Mouse (Mus musculus) kidney, postnatal 10 days (tissue): Measurements from ENCODE around the gene Heatr5a.

ENCODE experiments used
- DNase-seq: peaks from one replicate; pipeline ENCODE4 v3.0.0; 2021; ENCODE audit warnings: mixed read lengths

Heatr5a gene

DNA sequence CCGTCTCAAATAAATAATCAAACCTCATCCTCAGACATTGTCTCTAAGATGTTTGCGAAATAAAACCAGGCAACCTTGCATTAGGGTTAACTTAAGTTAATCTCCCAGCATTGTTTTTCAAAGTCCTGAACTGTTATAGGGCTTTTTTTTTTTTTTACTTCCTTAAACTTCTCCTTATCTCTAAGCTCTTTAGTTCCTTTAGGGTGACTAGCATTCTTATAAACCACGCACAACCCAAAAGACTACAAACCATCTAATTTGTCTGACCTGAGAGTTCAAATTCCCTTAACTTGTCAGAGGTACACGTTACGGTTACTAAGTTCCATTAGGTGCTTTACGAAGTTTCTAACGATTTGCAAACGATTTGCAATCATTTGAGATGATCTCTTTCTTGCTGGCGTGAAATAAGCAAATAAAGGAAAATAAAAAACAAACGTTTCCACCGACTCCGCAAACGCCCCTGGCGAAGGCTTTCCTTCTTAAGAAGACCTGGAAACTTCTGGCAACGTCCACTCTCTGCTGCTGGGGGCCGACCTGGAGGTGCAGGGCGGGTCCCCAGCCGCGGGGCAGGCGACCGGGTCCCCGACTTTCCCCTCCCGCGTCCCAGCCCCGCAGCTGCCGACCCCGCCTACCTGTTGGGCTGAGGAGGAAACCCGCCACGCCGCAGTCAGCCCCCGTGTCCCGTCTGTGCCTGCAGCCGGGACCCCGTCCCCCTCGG is 610 bp downstream of the Heatr5a start:
- no peak for DNase-seq

DNA sequence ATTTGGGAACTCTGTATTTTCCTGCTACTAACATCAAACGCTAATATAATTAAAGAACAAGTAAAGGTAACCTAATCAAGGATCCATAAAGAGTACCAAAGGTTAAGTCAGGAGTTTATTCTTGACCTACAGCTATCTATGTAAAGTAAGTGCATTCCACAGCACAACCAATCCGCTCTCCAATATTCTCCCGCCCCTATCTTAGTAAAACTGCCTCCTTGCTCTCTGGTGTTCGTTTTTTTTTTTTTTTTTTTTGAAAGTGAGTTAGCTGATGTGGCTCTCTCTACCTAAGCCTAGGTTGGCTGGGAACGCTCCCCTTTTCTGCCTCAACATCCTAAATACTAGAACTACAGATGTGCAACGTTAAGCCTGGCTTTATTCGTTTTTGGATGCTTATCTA is 1.2 kb downstream of the Heatr5a start:
- no peak for DNase-seq

DNA sequence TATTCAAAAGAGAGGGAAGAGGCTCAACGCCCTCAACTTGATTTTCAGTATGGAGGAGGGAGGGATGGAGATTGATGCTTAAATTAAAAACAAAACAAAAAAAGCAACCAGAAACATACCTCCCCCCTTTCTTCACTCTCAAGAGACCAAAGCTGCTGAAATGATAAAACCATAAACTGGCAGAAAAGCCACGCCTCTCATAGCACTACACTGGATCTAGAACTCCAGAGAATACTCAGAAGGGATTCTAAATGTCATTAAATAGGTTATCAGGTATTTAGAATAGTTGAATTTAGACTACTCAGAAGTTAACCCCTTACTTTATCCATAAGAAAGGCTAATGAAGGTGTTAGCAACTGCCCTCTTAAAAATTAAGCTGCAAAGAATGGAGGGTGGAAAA is 2.0 kb downstream of the Heatr5a start:
- no peak for DNase-seq

DNA sequence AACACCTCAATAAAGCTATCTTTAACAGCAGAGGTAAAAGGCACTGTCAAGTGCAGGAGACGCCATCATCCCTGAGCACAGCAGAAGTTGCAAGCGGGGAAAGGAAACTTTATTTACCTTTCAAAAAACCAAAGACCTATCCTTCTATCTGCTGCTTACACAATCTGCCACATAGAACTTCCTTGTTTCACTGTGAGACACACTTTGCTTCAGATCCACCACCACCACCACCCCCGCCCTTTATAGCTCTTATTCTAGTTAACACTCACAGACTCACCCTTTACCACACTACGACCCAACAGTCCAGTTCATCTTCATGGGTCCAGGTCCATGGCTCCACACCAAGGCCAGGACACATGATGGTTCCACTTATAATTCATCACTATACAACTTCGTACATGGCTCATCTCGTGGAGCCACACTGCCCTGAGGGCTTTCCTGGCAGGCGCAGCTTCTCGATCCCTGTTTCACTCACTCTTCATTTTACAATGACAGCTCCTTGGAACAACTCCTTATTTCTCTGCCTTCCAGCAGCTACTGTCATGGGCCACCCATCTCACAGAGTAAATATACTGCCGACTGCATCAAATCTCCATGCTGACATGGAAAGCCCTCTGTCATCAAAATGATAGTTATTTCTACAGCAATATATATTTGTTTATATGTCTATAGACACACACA is 3.1 kb downstream of the Heatr5a start:
- no peak for DNase-seq

DNA sequence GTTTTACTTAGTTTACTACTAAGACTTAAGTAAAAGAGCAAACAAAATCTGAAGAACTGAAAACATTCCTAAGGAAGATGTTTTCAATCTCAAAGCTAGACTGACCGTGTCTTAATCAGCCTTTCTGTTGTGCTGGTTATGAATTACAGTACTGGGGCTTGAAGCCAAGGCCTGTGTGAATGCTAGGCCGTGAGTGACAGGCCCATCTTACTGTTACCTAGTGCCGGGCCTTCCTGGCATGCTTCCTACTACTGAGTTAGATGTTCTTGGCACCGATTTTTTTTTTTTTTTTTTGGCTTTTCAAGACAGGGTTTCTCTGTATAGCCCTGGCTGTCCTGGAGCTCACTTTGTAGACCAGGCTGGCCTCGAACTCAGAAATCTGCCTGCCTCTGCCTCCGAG is 13.5 kb downstream of the Heatr5a start:
- no peak for DNase-seq

DNA sequence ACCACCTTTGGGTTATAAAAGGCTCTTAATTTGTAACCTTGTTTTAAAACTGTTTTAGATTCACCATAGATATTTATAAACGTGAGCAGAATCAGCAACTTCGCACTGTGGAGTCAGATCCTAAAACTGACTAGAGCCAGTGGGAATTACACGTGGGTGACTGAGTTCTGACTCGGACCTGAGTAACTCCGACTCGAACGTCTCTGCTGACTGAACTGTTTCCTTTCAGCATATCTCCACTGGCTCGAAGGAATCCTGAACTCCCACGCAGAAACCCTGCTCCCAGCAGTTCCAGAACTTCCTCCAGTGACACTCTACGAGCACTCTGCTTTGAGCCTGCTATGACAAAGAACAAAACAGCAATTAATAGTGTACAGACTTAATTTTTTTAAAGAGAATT is 18.8 kb downstream of the Heatr5a start:
- DNase-seq = peak; percentile 16

DNA sequence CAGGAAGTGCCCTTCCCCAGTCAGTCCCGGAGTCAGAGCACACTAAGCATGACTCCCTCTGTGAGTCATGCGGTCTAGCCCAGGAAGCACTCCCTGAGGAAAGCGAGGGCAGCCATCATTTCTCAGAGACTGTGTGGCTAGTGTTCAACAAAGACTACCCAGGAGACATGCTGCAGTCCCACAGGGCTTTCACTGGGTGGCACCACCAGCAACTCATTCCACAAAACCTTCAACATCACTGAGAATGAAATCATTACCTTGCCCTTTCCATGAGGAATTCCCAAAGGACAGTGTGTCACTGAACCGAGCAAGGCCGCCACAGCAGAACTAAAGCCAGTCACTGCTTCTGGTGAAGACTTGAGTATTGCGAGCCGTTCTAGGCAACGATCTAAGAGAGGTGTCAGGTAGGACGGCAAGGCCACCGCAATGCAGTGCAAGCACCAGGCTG is 23.6 kb downstream of the Heatr5a start:
- peak; percentile 14 for DNase-seq

DNA sequence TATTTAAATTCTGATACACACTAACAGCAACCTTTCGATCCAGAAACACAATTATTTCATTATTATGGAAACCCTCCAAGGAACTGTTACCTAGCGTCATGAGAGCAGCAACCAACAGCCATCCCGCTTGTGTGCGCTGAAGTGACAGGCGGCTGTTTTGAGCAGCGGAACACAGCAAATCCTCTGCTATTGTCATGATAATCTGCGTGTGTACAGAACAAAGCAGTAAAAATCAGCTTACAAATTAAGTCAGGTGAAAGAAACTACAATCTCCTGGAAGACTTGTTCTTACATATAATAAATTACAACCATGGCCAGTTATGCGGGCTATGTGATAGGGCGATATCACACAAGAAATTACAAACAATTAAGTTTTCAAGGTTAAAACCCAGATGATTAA is 25.8 kb downstream of the Heatr5a start:
- no peak for DNase-seq

DNA sequence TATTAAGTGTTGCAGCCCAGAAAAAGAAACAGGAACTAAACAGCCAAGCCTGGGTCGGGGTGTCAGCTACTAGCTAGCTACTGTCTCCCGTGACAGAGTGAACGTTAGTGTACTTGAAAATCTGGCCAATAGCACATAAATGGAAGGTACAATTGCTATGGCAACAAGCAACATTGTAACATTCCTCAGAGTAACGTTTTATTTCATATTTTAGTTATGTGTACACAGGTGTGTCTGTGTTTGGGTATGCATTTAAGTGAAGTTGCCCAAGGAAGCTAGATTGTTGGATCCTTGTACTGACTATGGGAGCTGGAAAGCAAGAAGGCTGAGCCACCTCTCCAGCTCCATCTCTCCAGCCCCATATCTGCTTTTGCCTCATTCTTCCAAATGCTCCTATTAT is 31.3 kb downstream of the Heatr5a start:
- no peak for DNase-seq

DNA sequence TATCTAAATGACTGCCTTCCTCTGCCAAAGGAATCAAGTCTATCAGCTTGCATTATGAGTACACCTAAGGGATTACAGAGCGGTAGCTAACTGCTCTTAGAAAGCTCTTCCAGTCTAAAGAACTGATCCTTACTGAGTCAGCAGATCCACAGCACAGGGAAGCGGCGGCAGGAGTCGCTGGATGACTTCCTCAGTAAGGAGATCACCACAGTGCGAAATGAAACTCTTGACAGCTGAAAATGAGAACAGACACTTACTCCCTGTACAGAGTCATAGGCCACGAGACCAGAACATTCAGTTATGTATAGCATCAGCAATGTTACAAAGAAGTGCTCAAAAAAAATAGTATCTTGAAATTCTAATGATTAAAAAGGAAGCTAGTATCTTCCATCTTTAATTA is 33.2 kb downstream of the Heatr5a start:
- DNase-seq = peak; percentile 15

DNA sequence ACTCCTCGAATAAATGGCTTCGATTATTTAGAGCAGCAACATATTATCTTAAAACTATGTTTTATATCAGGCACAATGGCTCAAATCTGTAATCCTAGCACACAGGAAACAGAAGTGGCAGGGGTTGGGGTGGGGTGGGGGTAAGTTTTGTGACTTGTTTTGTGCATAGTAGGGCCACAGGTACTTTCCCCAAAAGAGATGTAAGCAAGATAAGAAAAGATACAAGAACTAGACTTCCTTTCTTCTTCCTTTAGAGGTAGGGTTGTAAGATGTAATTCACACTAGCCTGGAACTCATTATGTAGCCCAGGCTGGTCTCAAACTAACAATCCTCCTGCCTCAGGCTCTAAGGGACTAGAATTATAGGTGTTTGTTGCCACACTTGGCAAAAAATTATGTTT is 41.5 kb downstream of the Heatr5a start:
- no peak for DNase-seq

DNA sequence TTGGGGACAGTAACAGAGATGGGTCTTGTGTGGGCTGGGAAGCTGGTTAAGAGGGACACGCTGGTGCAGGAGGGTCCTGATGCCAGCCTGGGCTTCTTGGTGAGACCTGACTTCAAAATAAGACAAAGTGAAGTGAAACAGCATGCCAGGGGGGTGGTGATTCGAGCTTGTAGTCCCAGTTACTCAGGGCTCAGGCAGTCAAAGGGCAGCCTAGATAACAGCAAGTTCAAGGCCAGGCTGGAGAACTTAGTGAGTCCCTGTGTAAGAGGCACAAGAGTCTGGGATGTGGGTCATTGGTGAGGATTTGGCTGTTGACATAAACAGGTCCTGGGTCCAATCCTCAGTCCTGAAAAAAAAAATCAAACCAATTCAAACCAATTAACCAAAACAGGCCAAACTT is 53.9 kb downstream of the Heatr5a start:
- no peak for DNase-seq

DNA sequence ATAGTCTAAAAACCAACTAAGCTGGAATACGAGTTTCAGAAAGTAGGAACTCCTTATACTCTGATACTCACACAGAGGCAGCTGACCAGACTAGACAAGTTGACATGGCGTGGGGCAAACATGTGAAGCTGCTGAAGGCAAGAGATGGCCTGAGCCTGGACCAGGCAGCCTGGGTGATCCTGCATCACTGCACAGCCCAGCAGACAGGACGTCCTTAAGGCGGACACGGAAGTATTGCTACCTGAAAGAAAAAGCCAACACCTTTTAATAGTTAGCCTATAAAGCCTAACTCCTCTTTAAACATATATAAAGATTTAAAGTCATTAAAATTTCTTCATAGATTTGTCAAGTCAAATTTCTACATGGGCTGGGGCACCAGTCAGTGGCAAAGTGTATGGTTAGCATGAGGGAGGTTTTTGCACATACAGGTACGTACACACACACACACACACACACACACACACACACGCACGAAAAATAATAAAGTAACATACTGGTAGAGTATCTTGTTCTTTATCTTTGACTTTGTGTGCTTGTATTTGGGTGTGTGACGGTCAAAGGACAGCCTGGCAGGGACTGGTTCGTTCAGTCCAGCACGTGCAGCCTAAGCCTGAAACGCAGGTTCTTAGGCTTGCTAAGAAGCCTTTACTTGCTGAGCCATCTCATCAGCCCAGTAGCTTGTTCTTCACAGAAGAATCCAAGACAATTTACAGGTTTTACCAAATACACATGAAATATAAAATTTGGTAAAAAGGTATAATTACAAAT is 56.0 kb downstream of the Heatr5a start:
- no peak for DNase-seq

DNA sequence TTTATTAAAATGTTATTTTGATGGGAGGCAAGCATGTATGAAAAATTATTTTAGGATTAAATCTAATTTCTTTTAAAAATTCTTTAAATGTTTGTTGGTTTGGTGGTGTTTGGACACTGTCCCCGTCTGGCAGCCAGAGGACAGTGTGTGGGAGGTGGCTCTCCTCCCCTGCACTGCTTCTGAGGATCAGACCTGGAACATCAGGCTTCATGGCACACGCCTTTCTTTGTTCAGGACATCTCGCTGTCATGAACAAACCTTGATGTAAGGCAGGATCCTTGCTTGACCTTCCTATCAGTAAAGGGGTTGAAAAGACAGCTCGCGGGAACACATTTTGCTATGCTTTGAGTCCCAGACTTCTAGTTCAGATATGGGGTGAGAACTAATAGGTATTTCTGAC is 61.9 kb downstream of the Heatr5a start:
- no peak for DNase-seq

DNA sequence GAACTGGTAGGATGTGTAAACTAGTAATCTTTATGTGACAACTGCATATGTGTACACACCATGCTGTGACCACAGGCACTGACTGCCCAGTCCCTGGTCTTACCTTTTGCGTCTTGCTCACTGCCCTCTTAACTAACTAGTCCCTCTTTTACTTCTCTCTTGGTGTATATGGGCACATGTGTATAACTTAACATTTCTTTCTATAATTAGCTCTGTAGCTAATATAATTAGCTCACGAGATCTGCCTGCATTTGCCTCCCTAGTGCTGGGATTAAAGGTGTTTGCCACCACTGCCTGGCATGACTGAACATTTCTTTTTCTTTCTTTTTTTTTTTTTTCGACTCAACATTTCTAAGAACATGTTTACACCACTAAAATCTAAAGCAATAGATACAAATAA is 63.6 kb downstream of the Heatr5a start:
- no peak for DNase-seq

DNA sequence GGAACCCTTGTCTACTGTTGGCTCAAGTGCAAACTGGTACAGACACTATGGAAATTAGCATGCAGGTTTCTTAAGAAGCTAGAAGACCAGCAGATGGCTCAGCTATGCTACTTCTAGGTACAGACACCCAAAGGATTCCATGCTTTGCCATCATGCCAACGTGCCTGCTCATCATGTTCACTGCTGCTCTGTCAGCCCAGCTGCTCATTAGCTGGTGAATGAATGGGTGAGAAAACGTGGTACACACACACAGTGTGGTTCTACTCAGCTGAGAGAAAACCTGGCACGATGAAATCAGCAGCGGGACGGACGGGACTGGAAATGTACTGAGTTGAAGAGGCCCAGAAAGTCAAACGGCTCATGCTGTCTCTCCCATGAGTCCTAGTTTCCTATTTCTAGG is 70.6 kb downstream of the Heatr5a start:
- no peak for DNase-seq

DNA sequence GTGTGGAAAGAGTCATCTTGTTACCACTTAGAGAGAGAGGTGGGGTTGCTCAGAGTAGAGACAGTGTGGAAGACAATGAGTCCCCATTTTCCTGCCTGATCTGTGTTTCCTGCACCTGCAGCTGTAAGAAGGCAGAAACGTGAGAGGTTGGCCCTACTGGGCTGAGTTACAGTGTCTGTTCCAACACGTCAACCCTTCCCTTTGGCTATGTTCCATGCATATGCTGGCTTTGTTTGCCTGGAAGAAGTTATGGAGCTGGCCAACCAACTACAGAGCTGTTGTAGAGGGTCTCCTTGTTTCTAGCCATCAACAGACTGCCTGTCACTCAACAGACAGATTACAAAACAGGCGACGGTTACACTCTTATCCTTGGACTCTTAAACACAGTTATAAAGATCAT is 74.2 kb downstream of the Heatr5a start:
- no peak for DNase-seq

DNA sequence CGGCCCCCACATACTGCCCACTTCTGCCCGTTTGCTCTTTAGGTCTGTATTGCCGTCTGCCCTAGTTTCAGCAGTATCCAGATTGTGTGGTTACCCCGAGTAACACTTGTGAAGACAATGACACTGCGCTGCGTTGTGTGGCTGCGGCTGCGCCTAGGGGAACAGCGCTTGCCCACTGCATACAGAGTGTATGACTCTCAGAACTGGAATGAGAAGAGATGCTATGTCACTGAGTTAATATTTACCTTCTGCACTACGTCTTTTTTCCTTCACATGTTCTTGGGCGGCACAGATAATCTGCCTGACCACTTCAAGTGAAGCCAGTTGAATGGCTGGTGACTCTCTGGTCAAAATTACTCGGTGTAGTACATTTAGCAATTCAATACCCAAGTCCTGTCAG is 82.5 kb downstream of the Heatr5a start:
- no peak for DNase-seq

DNA sequence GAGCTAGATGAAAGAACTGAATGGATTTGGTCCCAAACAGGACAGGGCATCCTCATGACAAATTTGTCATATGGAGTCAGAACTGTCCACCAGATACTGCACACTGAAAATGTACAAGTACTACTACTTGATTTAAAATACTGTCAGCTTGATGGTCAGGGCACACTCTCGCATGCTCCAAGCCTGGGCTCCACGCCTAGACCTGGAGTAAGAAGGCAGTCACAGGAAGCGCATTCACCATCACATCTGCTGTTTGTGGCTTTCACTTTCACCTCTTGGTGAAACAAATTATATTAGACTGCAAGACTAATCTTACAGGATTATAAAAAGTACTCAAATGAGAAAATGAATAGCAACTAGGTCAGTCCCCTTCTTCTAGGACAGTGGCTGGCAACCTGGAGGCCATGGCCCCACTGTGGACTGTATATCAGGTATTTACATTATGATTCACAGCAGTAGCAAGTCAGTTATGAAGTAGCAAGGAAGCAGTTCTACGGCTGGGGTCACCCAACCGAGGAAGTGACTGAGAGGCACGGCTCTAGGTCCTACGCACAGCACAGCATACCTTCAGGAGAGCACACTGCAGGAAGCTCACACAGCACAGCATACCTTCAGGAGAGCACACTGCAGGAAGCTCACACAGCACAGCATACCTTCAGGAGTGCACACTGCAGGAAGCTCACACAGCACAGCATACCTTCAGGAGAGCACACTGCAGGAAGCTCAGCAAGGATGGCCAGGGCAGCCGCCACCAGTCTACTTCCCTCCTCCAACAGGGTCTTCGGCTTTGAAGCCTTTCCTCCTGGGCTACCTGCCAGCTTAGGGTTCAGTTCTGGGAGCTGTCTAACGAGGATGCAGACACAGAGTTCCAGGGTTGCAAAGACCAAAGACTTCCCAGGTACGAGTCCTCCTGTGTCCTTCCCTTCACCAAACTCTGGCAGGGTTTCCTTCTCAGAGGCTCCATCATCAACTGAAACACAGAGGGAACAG is 83.5 kb downstream of the Heatr5a start:
- DNase-seq = no peak

DNA sequence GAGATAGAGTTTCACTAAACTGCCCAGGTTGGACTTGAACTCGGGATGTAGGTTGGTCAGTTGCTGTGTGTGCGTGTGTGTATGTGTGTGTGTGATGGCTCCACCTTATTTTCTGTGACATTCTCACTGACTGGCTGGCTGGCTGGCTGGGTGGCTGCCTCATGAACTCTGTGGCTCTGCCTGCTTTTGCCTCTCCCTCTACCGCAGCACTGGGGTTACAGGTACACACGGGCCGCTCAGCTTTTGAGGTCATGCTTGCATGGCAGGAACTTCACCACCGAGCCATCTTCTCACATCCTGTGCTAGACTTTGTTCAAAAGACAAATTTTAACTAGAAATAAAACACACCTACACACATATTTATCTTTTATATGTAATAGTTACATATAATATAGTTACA is 84.8 kb downstream of the Heatr5a start:
- DNase-seq = no peak

DNA sequence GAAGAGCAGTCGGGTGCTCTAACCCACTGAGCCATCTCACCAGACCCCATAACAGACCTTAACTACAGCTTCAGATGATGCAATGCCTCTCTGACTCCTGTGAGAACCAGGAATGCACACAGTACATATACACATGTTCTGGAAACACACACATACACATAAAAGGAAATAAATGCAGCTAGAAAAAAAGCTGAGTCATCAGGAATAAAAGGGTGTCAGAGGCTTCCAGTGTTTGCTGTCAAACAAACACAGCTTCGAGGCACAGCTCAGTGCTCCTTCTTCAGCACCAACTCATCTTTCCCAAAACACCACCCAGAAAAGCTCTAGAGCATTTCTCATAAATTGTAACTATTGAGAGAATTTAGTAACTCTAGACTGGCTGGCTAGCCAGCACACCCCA is 86.3 kb downstream of the Heatr5a start:
- DNase-seq = no peak

DNA sequence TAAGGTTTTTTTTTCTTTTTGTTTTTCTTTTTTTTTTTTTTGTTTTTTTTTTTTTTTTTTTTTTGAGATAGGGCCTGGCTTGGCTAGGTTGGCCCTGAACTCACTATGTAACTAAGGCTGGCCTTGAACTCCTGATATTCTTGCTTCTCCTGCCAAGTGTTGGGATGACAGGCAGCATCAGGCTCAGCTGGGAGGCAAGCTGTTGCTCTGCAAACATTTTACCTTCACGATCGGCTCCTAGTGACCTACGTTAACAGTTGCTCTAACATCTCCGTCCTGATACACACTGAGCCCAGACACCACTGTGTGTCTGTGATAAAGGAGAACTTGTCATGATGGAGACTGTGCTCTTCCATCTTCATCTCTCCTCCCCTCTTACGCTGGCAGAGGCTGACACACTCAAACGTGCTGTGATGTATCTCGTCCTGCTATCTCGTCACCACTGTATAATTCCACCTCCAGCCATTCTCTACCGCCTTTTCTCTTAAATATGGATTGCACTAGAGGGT is 87.8 kb downstream of the Heatr5a start:
- DNase-seq = no peak
